Mouse (Mus musculus): ENCODE results near the gene Met.

- TF ChIP-seq CTCF (IDR thresholded peaks at IDR 0.05; ENCODE audit: low read depth), result no peak
- no peak for TF ChIP-seq EP300 (IDR thresholded peaks at IDR 0.05; ENCODE audit: low read depth)
Measured at GRCm38 (mm10) chr6:17599373-17599772, 135.8 kb downstream of the Met start.
